Comparison of ENCODE assay signal across 11 mouse cellular contexts in the genomic region with DNA sequence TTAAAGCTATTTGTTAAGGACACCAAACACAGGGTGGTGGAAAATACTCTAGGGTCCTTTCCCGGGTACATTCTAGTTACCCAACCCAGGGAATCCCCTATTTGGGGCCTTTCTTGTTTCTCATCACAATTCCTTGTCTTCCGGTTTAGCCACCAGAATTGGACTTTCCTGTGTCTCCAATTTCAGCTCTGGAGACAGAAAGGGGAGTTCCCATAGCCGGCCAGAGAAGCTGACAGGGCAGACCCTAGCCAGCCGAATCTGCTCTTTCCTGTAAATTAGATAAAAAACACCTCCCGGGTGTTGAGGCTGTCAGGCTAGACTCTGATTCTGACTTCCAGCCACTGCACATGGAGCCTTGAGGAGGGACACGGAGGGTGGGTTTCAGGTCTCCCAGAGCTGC. TPM values are rescaled to one million over a fixed set of nuclear protein-coding genes. Genes with fewer than 3 reads are reported as not detected.
"Had no signal": no experiment of that assay in that cellular context is flagged by ENCODE, and none has a peak within 500 bp of the region (broad histone marks: within the 10 kb centered on the region; RNA-seq: fewer than 3 reads in every experiment).

No protein-coding gene starts in this region.

- H3K4me1 ChIP-seq: limb, embryonic 13.5 days; midbrain, embryonic 12.5 days; neural tube, embryonic 13.5 days had no signal

- H3K4me3 ChIP-seq: limb, embryonic 13.5 days; midbrain, embryonic 12.5 days; neural tube, embryonic 13.5 days; stomach, embryonic 15.5 days had no signal

- H3K9me3 ChIP-seq: limb, embryonic 13.5 days; midbrain, embryonic 12.5 days; neural tube, embryonic 13.5 days; stomach, embryonic 15.5 days had no signal

- H3K27ac ChIP-seq: limb, embryonic 13.5 days; liver, embryonic 14.5 days; midbrain, embryonic 12.5 days; neural tube, embryonic 13.5 days; stomach, embryonic 15.5 days had no signal

- DNase-seq: lung, adult 18-20 months; right cerebral cortex, postnatal 14 days; thymus, adult 2 months; thymus, postnatal 25 days had no signal

- H3K9ac ChIP-seq: limb, embryonic 13.5 days; liver, embryonic 14.5 days; midbrain, embryonic 12.5 days; neural tube, embryonic 13.5 days; stomach, embryonic 15.5 days had no signal

- ATAC-seq: midbrain, embryonic 16.5 days had no signal

- H3K27me3 ChIP-seq: limb, embryonic 13.5 days; midbrain, embryonic 12.5 days; neural tube, embryonic 13.5 days; stomach, embryonic 15.5 days had no signal

- H3K36me3 ChIP-seq: limb, embryonic 13.5 days; midbrain, embryonic 12.5 days; neural tube, embryonic 13.5 days; stomach, embryonic 15.5 days had no signal

- H3K4me2 ChIP-seq: limb, embryonic 13.5 days; midbrain, embryonic 12.5 days; neural tube, embryonic 13.5 days; stomach, embryonic 15.5 days had no signal

RNA-seq across cellular contexts. Expression of gene Fscn1, which starts 10.6 kb away (rescaled TPM):
- total RNA-seq: megakaryocyte-erythroid progenitor cell, adult 5-6 weeks had no signal
